Mouse (Mus musculus) large intestine, adult 2 months (tissue): Measurements from ENCODE around the gene D6Ertd527e. TPM values are rescaled to one million over a fixed set of nuclear protein-coding genes. Genes with fewer than 3 reads are reported as not detected.

ENCODE experiments used
- DNase-seq: peaks from one replicate; pipeline ENCODE4 v3.0.0-alpha.2; 2012; ENCODE audit warnings: low read depth, low spot score
- WGBS: fragments of 180-500 bp; shearing (Covaris S2); methylation state at CpG from one replicate; pipeline ENCODE4 v1.1.7; 2018; 5-methylcytosine and 5-hydroxymethylcytosine counted together
- polyA plus RNA-seq: library from polyadenylated mRNA; depleted of rRNA; stranded (reverse); fragments of >200 nt; gene quantifications from 2 replicates; pipeline ENCODE4 v1.2.3, GENCODE M21; 2012

D6Ertd527e gene
- polyA plus RNA-seq, 1 experiment: 1.5 TPM

DNA sequence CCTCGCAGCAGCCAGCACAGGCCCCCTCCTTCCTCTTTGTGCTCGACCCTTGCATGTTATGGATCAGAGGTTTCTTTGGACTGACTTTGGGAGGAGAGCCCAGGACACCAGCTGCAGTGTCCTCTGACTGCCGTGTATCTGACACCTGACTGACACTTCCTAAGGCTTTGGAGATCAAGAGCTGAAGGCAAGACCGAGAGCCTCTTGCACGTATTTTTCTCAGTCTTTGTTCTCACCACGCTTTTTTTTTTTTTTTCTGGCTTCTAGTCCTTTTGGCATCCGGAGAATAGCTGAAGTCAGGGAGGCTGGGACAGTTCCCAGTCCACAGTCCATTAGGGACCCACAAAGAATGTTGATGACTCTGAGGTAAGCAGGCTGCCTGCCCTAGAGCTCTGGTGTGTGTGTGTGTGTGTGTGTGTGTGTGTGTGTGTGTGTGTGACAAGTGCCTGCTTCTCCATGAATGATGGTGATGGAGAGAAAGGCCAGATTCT, 2.1 kb upstream of the D6Ertd527e start:
- 43% methylated on average over 7 of the region's 7 CpGs for WGBS
- DNase-seq: no peak

DNA sequence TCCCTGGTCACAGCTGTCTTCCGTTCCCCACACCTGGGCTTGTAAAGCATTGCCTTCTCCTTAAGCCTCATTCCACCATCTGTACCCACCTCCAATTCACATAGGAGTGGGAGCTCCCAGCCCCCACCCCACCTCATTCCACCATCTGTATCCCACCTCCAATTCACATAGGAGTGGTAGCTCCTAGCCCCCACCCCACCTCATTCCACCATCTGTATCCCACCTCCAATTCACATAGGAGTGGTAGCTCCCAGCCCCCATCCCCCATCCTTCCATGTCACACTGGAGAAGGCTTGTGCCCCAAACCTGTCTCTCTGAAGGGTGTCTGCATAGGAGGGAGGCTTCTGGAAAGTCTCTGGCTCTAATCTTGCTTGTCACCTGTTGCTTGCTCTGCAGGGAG, 1.2 kb upstream of the D6Ertd527e start:
- no peak for DNase-seq
- 95% methylated on average over 1 of the region's 1 CpGs for WGBS

DNA sequence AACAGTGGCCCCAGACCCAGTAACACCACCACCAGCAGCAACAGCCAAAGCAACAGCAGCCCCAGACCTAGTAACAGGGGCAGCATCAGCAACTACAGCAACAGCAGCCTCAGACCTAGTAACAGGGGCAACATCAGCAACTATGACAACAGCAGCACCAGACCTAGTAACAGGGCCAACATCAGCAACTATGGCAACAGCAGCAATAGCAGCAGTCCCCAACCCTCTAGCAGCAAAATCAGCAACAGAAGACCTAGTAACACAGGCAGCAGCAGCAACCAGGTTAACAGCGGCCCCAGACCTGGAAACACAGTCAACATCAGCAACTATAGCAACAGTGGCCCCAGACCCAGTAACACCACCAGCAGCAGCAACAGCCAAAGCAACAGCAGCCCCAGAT, 6.9 kb downstream of the D6Ertd527e start:
- DNase-seq: no peak
- WGBS: 84% methylated on average over 1 of the region's 1 CpGs

DNA sequence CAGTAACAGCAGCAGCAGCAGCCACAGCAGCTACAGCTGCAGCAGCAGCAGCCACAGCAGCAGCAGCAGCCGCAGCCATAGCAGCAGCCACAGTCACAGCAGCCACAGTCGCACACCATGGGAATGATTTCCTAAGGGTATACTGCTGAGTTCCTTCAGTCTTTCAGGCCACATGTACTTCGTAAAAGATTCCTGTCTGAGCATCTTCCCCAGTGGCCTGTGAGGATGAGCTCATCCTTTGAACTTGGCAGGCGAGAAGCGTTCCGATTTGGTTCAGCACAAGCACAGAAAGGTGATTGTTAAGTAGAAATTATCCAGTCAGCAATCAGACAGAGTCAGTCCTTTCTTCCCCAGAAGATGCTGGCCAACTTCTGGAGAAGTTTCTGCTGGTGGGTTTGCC, 7.6 kb downstream of the D6Ertd527e start:
- DNase-seq: no peak
- WGBS: 74% methylated on average over 6 of the region's 6 CpGs

DNA sequence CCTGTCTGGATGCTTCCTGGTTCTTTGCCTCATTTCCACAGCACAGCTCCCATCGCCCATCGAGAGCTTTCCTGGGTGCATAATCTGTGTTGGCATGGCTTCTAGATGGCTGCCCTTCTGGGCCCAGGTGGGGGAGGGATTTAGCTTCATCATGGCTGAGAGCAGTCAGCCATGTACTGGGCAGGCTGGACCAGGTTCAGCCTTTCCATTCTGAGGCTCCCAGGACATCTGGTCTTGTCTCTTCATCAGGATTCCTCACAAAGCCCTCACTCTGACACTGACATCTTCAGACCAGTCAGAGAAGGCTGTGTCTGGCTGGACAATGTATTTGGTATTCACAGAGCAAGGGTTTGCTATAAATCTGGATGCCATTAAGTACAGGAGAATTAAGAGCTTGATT, 11.4 kb downstream of the D6Ertd527e start:
- DNase-seq: no peak
- 87% methylated on average over 2 of the region's 2 CpGs for WGBS

DNA sequence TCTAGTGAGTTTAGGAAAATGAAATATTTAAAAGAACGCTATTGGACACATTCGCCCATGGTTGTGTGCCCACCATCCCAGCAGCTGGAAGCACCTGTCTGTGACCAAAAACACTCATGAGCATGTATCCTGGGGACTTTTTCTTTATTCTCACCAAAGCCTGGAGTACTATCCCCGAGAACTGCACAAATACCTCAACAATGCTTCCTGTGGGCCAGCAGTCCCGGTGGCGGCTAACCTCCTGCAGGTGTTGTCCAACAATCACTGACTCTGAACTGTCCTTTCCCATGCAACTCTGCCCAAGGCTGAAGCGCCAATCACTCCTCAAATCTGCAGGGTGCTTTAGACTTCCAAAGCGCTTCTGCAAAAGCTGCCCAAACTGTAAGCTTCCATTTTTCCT, 12.1 kb downstream of the D6Ertd527e start:
- no peak for DNase-seq
- WGBS: 94% methylated on average over 7 of the region's 7 CpGs

DNA sequence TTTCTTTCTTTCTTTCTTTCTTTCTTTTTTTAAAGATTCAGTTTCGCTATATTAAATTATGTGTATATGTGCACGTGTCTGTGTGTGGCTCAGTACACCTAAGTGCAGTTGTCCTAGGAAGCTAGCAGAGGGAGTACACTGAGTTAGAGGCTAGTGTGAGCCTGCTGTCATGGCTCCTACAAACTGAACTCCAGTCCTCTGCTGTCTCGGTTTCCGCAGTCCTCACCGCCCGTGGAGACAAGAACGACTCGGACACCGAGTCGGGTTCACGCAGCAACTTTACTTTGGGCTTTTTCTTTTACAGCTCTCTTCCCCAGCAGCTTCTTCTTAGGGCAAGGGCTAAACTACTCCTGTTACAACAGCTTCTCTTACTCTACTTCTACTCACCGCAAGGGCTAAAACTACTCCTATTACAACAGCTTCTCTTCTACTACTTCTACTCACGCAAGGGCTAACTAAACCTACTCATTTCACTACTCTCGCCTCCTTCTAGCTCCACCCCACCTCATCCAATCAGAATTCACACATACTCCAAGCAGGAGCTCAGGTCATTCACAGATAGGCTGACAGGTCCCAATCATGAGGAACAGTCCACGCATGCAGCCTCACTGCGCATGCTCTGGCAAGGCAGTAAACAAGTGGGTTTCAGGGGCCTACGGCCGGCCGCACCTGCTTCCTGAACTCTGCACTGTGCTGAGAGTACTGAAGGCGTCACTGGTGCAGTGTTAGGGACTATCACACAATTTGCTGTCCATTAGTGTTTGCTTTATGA, 14.7 kb downstream of the D6Ertd527e start:
- DNase-seq: no peak
- 52% methylated on average over 20 of the region's 20 CpGs for WGBS

DNA sequence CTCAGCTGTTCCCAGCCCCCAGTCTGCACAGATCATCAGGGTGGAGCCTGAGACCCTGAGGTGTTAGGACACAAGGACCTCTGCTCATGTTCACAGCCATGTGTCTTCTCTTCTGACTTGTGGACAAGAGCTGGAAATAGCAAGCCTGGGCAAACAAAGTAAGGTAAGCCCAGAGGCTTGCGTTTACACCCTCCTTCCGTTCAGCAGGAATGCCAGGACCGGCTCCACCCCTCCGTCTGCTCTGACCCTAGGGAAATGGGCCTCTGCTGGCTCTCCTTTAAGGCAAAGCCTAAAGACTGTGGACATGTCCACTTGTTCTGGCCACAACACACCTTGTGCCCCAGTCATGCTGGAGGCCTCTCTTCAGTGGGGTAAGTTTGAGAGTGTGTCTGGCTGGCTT, 15.4 kb downstream of the D6Ertd527e start:
- WGBS: 27% methylated on average over 4 of the region's 4 CpGs
- no peak for DNase-seq

DNA sequence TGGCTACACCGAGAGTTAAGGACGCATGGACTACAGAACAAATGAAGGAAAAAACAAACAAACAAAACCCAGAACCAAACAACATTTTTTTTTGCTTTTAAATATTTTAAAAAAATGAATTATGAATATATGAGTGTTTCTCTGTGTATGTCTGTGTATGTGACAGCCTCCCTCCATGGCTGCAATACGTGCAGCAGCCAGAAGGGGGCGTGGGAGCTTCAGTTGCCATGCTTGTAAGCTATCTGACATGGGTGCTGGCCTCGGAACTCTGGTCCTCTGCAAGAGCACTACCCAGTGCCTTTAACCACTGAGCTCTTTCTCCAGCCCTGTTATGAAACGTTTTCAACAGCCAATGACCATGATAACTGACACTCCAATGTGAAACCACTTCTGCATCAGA, 16.1 kb downstream of the D6Ertd527e start:
- WGBS: 89% methylated on average over 6 of the region's 6 CpGs
- DNase-seq: no peak

DNA sequence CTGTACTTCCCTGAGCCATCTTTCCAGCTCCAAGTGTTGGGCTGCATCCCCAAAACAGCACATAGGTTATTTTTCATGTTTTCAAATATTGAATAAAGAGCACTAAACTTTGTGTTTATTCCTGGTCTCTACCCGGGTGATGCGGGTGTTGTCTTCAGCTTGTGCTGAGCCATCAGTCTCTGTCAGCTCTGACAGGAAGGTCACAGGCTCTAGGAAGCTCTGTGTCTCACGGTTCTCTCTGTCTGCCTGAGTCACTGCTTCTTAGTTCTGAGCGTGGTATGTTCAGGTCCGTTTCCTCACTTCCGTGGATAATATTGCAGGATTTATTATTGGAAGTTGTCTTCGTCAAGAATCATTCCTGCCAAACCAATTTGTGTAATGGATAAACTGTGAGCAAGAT, 17.4 kb downstream of the D6Ertd527e start:
- no peak for DNase-seq
- WGBS: 62% methylated on average over 7 of the region's 7 CpGs

DNA sequence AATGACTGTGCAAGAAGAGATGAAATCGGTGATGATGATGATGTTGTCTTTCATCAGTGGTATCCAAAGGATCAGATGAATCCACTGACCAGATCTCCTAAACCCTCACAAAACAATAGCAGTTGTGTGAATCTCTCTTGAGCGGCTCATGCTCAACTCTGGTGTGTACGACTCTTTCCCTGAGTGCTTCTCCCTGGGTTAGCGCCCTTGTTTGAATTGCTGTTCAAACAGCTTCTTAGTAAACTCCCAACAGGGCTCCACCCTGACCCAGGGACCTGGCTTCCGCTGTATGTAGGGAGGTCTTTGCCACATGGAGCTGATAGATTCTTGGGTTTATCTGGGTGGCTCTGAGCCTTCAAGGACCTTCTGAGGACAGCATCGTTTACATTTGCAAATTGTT, 18.9 kb downstream of the D6Ertd527e start:
- no peak for DNase-seq
- WGBS: 51% methylated on average over 6 of the region's 6 CpGs

DNA sequence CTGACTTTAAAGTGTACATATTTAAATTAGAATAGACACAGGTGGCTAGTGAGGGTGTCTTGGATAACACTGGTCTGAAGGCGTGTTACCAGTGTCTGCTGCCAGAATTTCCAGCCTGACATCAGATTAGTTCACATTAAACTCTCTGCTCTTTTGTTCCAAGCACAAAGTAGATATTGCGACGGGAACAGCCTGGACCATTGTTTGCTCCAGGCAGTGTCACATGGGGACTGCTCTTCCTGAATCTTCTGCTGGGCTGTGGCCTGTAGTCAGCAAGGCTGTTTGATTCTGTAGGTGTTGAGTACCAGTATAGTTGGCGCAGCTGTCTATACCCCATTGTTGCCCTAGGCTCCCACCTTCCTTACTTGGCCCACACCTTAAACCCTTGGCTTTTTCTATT, 19.4 kb downstream of the D6Ertd527e start:
- WGBS: 61% methylated on average over 4 of the region's 4 CpGs
- DNase-seq: no peak

DNA sequence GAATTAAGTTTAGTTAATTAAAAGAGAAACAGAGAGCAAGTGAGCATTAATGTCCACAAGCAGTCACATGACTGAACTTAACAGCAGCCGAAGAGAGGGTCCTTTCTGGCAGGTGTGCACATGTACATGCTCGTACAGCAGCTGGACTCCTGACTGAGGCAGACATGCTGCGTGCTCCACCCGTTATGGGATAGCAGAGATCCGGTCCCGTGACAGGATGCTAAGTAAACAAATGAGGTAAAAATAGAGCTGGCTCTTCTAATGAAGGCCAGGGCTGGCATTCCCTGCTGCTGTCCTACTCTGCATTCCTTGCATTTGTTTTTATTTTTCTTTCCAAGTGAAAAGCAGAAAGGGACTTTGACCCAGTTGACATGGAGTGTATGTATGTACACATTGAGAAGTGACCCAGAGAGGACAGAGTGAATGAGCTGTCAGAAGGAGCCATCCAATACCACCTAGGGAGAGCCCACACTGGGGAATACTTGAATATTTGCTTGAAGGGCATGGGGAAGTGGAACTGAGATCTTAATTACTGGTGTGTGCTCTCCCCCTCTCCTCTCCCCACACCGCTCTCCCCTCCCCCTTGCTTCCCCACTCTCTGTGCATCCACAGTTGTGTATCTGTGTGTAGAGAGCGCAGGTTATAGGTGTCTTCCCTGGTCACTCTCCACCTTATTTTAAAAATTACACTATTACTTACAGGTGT, 22.7 kb downstream of the D6Ertd527e start:
- DNase-seq: no peak
- 32% methylated on average over 8 of the region's 8 CpGs for WGBS

DNA sequence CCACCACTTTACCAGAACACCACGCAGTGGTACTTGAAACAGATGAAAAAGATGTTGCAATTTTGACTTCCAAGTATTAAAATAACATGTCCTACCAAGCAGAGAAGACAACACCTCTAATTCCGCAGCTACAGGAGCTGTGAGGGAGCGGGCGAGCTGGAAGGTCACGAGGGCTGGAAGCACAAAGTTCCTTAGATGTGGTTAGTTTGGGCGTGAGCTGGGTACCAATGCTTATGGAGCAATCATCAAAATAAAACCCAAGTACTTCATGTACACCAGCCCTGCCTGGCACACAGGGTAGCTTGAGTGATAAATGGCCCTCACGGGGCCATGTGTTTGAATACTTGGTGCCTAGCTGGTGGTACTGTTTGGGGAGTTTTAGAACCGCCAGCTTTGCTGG, 25.3 kb downstream of the D6Ertd527e start:
- no peak for DNase-seq
- 84% methylated on average over 8 of the region's 8 CpGs for WGBS

DNA sequence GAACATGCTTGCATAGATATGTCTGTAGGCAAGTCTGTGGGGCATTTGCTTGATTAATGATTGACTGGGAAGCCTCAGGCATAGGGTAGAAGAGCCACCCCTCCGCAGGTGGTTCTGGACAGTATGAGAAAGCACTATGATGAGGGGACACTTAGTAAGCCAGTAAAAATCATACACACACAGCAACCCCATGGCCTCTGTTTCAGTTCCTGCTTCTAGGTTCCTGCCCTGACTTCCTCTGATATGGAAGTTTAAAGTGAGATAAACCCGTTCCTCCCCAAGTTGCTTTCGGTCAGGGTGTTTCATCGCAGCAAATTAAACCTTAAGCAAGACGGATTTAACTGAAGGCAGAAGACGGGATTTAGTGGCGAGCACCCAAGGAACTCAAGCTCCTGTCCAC, 26.1 kb downstream of the D6Ertd527e start:
- WGBS: 92% methylated on average over 7 of the region's 7 CpGs
- no peak for DNase-seq

DNA sequence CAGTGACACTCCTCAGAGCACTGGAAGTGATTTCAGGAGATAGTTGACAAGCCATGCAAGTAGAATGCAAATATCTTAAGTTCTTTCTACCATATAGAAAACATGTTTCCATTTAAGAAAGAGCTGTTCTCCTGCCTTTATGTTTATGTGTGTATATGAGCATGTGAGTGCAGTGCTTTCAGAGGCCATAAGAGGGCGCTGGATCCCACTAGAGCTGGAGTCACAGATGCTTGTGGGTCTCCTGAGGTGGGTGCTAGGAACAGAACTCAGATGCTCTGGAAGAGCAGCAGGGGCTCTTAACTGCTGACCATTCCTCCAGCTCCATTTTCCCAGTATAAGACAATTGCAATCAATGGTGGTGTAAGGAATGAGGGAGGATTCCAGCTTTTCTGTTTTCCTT, 26.5 kb downstream of the D6Ertd527e start:
- WGBS: 50% methylated on average over 1 of the region's 1 CpGs

DNA sequence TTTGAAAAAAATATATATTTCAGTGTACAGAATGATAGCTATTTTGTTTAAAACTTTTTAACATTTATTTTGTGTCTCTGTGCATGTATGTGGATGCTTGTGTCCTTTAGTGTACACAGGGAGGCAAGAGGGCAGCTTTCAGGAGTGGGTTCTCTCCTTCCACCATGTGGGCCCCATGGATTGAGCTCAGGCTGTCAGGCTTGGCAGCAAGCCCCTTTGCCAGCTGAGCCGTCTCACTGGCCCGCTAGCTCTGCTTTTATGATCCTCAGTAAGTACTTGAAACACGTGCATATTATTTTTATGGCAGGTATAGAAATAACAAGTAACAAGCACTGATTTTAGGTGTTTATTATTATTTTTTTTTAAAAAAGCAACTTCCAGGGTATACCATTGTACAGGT, 29.0 kb downstream of the D6Ertd527e start:
- no peak for DNase-seq
- 20% methylated on average over 3 of the region's 3 CpGs for WGBS

More for the DNA sequence above, 26.5 kb downstream of the D6Ertd527e start:
- DNase-seq: no peak

DNA sequence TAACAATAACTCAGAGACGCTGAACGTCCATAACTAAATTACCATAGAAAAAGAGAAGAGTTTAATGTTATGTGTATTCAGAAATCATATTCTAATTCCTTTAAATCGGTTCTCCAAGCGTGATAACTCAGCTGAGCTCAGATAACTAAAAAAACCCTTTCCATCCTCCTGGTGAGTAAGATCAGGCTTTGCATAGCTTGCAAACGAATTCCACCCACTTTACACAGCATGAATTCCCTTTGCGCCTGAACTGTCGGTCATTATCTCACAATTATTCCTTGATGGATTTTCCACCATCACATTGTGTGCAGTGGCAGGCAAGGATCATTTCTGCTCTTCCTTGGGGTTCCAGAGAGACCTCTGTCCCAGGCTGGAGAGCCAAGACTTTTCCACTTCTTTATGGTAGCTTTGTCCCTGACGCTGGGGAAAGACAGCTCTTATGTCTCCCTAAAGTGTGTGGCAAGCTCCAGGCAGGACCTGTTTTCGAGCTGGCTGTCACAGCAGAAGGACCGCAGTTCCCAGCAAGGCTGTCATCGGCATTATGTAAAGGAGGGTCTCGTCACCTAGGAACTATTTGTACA, 29.5 kb downstream of the D6Ertd527e start:
- DNase-seq: no peak
- whole genome bisulfite sequencing: 78% methylated on average over 12 of the region's 12 CpGs

DNA sequence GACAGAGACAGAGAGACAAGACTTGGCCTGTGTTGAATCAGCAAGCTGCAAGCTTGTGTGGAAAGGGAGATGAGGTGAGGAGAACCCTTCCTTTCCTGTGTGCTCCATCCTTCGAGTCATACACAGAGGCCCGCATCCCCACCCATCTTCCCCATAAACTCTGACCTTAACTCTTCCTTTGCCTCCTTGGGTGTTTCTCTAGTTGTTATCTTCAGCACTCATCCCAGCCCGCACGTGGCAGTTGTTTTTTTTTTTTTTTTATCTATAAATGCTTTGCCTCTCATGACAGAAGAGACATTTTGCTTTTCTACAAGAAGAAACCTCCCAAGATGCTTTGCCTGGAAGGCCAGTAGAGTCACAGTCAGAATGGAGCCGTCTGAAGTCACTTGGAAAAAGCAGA, 33.9 kb downstream of the D6Ertd527e start:
- no peak for DNase-seq
- WGBS: 73% methylated on average over 5 of the region's 5 CpGs

DNA sequence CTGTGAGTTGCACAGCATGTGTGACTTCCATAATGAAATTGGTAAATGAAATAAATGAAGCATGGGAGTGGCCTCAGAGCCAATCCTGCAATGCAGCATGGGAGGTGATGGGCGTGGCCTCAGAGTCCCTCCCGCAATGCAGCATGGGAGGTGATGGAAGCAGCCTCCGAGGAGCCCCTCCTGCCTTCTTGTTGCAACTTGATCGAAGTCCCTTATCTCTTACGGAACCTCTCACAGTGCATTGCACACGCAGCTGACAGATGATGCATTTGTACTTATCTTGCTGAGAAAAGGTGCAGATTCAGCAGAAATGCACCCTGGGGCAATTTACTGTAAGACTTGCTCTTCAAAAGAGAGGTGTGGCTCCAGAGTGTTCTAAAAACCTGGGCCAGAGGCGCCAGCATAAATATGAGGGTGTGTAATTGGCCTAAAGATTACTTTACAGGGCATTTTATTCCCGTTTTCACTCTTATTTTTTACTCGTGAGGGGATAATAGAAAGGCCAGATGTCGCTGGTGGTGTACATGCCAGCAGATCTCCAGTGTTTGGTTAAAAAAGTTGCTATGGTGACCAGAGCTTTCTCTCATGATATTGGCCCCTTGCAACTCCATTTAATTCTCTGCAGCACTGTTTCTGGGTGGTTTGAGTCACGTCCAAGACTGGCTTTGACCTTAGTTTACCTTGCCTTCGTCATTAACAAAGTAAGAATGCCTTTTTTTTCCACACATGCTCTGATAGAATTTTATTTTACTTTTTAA, 35.4 kb downstream of the D6Ertd527e start:
- 47% methylated on average over 12 of the region's 12 CpGs for WGBS
- no peak for DNase-seq
